Mouse (Mus musculus) layer of hippocampus, adult 11-12 months (tissue): Measurements from ENCODE around the gene Ric3.
"Not testable (repeated sequence)": the region's sequence is repeated elsewhere in the genome, so short reads cannot be mapped to it uniquely, and the experiment has no call there.

Experiments used
- DNase-seq: peaks from one replicate; pipeline ENCODE4 v3.0.0; 2022; ENCODE audit warnings: low spot score

Gene Ric3

DNA sequence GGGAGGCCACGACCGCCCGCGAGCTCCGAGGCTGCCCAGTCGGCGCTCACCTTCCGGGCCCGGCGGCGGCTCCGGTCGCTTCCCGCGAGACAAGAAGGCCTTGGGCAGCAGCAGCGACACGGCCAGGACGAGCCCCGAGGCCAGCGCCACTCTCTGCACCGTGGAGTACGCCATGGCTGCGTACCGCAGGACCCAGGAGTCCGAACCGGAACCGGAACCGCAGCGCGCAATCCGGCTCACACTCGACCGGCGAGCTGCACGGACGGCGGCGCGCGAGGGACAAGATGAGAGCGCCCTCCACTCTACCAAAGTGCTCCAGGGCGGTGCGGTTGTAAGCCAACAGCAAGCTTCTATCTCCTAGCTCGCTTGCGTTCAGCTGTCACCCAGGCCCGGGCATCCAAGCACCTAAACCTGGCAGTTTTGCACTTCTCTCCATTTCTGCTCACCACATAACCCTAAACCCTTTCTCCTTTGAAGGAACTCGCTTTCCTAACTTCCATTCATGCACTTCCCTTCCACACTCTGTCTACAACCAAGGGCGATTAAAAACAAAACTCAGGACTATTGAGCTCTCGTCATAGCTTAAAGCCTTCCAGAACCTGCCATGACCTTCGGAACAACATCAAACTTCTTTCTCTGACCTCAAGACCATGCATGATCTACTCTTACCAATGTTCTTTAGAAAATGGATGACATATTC, at the start of gene Ric3:
Ric3 (minus strand) TSS at position 219 of the 700 bp plus-strand sequence.
- peak; percentile 87 for DNase-seq

DNA sequence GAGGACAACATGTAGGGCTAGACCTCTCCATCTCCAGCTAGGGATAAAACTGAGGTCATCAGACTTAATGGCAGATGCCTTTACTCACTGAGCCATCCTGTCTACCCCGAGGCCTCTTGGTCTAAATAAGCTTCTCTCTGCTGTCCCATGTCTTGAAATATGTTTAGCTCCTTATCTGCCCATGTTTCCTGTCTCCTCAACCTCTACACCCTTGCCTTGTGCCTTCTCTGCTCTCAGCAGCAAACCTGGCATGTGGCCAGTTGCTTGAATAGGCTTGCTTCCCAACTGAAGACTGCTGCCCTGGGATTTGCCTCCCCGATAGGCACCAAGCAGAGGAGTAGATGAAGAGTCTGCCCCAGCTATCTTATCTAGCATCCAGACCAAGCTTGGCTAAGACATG, 48.4 kb upstream of the Ric3 start:
- DNase-seq, result no peak

DNA sequence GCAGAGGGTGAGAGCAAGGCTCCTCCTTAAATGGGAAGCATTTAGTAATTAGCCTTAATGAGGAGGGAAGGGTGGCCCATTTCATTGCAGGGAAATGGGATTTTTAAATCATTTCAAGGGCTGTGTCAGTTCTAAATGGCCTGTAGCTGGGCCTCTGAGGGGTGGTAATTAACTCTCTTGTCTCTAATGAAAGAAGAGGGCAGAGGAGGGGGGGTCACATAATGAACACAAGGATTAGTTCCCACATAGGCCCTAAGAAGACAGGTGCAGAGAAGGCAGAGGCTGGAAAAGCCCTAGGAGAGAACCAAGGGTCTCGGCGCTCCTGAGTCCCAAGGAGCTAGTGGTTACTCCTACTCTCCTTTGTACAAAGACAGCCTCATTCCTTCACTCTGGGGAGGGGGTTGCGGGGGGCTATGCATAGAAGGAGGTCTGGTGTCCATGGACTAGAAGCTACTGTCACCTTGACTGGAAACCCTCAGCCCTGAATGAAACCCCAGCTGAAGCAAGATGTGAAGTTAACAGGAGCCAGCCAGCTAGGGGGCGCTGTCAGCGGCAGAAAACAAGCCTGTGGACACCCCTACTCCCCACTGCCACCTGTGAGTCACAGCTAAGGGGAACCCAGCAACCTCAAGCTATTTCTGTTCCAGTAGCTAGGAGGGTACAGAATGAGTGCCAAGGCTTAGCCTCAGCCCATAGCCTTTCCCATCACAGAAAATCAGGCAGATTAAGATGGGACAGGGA, 47.0 kb upstream of the Ric3 start:
- DNase-seq, result no peak

GRCm38 (mm10) chr7:109129442-109129841, 46.3 kb upstream of the Ric3 start:
- DNase-seq, result no peak

- DNase-seq, result no peak
These were observed 32.8 kb upstream of the Ric3 start for GRCm38 (mm10) chr7:109115929-109116328.

GRCm38 (mm10) chr7:109115488-109115887, 32.4 kb upstream of the Ric3 start:
- not testable (repeated sequence) for DNase-seq

DNA sequence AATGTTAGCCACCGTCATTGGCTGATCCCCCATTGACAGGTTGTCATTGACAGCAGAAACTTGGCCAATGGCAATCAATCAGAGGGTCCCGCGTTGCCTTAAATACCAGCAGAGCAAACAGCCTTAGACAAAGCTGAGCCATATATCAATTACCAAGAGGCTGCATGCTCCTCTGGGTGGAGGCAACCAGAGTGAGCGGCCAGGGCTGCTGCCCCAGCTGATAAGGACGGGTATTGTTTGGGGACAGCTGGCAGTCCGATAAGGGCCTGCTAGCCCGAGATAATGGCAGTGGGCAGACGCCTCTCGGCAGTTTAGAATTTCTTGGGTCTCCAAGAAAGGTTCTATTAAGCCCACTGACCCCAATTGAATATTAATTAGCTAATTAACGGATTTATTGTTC, 31.8 kb upstream of the Ric3 start:
- no peak for DNase-seq

DNA sequence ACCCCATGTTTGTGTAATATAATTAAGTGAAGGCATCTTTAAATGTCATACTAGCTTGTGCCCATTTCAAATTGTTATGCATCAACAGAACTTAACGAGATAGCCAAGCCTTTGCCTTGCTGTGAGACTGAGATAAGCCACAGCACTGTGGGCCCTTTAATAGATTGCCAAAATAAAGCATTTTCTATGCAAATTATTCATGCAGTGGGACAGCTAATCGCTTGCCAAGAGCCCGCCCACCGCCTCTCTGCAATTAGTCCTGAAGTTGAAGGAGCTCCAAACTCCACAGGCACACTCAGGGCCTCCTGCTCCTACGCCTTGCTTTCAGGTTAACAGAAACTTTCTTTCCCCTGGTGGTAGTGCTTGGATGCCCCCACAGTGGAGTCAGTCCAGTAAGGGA, 27.9 kb upstream of the Ric3 start:
- DNase-seq, result peak; percentile 75

GRCm38 (mm10) chr7:109104894-109105293, 21.8 kb upstream of the Ric3 start:
- DNase-seq, result no peak

DNA sequence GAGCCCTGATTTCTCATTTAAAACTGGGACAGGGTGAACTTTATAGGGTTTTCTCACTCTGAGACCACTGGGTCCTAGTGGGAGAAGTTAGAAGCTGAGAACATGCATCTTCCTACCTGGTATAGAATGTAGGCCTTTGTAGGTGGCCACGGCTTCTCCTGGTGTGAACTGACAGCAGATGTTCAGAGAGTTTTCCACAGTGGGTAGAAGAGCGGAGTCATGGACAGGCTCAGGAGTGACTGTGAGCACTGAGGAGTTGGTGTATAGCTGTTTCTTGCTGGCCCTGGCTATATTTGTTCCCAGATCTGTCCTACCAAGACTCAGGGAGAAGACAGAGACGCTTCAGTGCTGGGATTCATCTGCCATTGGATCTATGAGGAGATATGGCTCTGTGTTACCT, 18.0 kb upstream of the Ric3 start:
- no peak for DNase-seq

DNA sequence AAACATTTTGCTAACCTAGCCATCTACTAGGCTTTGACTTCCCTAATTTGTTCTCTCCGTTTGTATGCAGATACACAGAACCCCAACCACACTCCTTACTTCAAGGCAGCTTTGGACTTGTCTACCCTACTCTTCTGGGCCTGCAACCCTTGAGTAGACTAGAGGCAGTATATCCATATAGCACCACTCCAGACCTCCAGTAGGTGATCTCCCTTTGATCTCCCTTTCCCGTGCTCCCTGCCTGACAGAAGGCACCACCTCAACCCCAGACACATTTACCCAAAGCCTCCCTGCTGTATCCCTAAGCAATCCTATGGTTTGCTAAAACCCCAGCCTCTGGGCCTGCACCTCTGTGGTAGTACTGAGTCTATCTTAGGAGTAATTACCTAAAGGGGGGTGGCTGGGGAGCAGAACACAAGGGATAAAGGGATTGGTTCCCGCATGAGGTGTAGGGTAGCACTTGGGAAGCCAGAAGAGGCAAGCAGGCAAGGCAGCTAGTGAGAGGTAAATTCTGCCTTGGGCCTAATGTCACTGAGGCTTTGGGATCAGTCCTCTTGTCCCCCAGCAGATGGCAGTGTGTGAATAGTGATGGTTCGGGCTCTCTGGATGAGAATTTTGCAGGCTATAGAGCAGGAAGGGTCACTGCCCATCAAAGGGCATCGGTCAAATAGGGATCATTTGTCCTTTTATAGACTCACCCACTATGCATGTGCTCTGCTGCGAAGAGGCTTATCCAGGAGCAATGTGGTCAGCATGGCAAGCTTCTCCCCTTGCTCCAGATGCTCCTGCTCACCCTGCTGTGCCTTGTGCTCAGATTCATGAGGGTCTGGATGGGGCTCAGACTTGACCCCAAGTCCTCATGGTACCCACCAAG, 15.3 kb upstream of the Ric3 start:
- DNase-seq, result peak; percentile 30

GRCm38 (mm10) chr7:109097203-109097602, 14.1 kb upstream of the Ric3 start:
- no peak for DNase-seq

- no peak for DNase-seq
These were observed 13.5 kb upstream of the Ric3 start for GRCm38 (mm10) chr7:109096618-109097017.

DNA sequence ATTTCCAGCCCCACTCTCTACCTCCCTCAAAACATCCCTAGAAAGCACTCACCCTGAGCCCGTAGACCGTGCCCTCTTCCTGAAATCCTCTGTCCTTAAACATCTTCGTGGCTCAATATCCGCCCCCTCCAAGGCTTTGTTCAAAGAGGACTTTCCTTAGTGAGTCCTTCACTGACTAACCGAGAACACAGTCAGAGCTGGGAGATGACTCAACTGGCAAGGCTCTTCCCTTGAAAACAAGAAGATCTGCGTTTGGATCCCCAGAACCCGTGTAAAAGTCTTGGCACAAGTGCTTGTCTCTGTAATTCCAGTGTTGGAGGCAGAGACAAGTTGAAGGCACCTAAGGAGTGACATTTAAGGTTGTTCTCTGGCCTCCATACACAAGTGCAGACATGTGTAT, 11.2 kb upstream of the Ric3 start:
- no peak for DNase-seq

DNA sequence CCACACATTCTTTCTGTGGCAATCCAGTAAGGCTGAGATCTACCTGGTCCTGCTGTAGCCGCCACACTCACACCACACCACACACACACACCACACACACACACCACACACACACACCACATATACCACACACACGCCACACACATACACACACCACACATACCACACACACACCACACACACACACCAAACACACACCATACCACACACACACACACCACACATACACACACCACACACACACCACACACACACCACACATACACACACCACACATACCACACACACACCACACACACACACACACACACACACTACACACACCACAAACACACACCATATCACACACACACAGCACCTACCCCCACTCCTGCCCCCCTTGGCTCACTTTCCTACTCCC, 8.2 kb upstream of the Ric3 start:
- DNase-seq, result not testable (repeated sequence)

DNA sequence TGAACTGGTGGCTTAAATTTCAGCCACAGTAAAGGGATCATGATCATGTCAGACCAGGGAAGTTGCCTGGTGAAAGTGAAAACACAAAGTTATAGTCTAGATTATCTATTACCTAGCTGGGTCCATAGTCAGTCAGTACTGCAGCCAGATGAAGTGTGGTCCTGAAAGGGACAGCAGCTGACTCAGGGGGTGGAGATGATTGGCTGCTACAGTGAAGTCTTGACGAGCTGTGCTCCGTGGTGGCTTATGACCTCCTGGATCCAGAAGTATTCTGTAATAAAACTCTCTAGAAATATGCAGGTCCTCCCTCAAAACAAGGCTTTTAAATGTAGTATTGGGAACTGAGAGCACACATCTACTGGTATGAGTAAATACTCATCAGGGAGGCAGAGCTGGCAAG, 3.8 kb upstream of the Ric3 start:
- no peak for DNase-seq

- DNase-seq, result no peak
These were observed 668 bp upstream of the Ric3 start for GRCm38 (mm10) chr7:109083813-109084184.

DNA sequence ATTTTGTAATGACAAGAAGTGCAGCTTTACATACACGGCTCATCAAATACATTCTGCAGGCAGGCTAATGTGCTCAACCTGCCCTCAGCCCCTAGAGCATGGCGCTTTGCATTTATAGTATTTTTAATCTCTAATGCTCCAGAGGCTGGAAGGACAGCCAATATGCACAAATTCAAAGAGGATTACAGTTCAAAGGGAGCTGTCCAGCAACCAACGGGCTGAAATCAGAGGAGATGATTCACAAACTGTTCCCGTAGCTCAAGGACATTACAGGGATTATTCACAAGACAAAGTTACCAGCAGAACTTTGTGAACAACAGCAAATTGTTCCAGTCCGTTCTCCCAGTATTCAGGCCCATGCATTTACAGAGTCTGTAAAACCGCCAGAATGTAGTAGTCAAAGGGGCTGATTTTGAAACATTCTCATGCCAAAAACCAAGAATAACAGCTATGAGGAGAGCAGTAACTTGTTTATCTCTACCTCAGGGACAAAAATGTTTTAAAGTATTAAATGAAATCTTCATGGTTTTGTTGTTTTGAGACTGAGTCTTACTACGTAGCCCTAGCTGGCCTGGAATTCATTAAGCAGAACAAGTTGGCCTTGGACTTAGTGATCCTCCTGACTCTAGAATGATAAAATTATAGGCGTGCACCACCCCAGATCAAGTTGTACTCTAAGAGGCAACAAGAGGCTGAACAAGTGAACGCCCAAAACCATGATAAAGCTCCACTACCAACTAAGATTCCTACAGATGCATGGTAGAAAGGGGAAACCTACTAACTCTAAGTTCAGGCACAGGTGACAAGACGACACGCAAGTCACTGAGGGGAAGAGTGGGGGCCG, 640 bp downstream of the Ric3 start:
- DNase-seq, result no peak

DNA sequence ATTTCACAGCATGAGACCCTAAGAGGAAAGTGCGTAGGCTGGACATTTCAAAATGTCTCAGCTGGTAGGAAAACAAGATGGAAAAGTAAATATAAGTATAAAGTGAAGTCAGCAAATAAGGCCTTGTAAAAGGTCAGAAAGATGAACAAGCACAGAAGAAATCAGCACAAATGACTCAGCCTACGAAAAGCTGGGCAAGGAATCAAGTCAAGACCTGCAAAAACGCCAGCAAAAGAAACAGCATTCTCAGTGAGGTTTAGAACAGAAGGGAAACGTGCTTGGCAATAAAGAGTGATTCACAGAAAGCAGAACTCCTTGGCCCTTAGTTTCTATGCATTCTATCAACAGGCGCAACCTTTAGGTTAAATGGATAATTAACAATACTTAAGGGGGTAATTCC, 10.8 kb downstream of the Ric3 start:
- no peak for DNase-seq

DNA sequence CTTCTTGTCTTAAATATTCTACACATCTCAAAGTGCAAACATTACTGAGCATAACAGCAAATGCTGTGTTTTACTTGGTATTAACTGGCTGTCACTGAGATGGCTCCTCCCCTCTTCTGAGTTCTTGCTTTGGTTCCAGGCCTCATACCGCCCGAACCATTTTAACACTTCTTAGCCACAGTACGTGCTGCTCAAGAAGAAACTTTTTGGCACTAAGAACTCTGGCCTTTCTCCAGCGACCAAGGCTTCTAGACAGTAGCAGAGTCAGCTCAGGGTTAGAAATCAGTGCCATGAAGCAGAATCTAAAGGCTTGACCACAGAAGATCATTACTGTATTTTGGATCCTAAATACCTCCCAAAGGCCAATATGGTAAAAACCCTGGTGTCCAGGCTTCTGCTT, 13.5 kb downstream of the Ric3 start:
- no peak for DNase-seq

GRCm38 (mm10) chr7:109059536-109059935, 23.6 kb downstream of the Ric3 start:
- DNase-seq, result no peak

- no peak for DNase-seq
These were observed 32.3 kb downstream of the Ric3 start for GRCm38 (mm10) chr7:109050831-109051230.
